Mouse (Mus musculus) kidney, adult 2 months (tissue): ENCODE data around the gene Ung.

Experiments used
- CTCF ChIP-seq: fragments of 200-500 bp; conservative IDR thresholded peaks from 2 replicates; pipeline ENCODE4 v1.5.1; 2011; ENCODE audit warnings: low read depth, mild to moderate bottlenecking, control low read depth, low read length, moderate library complexity, mixed read lengths; ENCODE audit not compliant: insufficient read depth, insufficient read length
- POLR2A ChIP-seq: fragments of 200-500 bp; IDR thresholded peaks from one replicate; pipeline ENCODE4 v1.6.1; 2011; ENCODE audit warnings: low read depth, low read length, control low read depth

DNA sequence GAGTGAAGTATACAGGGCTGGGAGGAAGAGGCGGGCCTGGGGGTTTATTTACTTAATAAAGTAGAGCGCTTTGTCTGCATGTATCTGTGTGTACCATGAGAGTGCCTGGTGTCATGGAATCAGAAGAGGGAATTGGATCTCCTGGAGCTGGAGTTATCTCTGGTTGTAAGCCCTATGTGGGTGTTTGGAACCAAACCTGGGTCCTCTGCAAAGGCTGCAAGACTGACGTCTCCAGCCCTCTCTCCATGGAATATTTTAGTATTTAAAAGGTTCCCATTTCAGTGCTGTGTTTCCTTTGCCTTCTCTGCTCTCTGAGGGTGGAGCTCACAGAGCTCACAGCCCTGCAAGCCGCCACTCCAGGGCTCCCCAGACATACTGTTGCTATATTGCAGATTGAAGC, 10.4 kb upstream of the Ung start:
- TF ChIP-seq CTCF, result no peak
- no peak for TF ChIP-seq POLR2A
